Mouse (Mus musculus) kidney, postnatal 0 days (tissue): Measurements from ENCODE around the gene Ccdc102a. TPM values are rescaled to one million over a fixed set of nuclear protein-coding genes. Genes with fewer than 3 reads are reported as not detected.
A peak's percentile ranks its signal among the peaks of the same experiment; 100 is the strongest.

ENCODE experiments used
- ATAC-seq: fragments of 200-750 bp; cut with Nextera tagmentation; replicated peaks from 2 replicates; pipeline ENCODE4 v1.8.0; 2017; ENCODE audit warnings: low read depth, moderate number of reproducible peaks, moderate TSS enrichment, moderate library complexity; ENCODE audit not compliant: low FRiP score
- DNase-seq: peaks from one replicate; pipeline ENCODE4 v3.0.0-alpha.2; 2016; ENCODE audit warnings: low spot score
- H3K27ac ChIP-seq: fragments of 300-500 bp; sonication (generic); 2 replicates; pipeline ENCODE4 v1.5.1; 2014; ENCODE audit warnings: mild to moderate bottlenecking
- H3K27me3 ChIP-seq: fragments of 300-500 bp; sonication (generic); 2 replicates; pipeline ENCODE4 v1.6.1; 2014; ENCODE audit warnings: low read length, mixed read lengths; ENCODE audit not compliant: insufficient read depth
- H3K36me3 ChIP-seq: fragments of 300-500 bp; sonication (generic); 2 replicates; pipeline ENCODE4 v1.6.1; 2014; ENCODE audit warnings: low read length, mixed read lengths; ENCODE audit not compliant: insufficient read depth
- H3K4me1 ChIP-seq: fragments of 300-500 bp; sonication (generic); replicated peaks from 2 replicates; pipeline ENCODE4 v1.6.1; 2014; ENCODE audit warnings: antibody characterized with exemption, low read length, mixed read lengths; ENCODE audit not compliant: insufficient read depth
- H3K4me2 ChIP-seq: fragments of 300-500 bp; sonication (generic); 2 replicates; pipeline ENCODE4 v1.6.1; 2014; ENCODE audit warnings: mild to moderate bottlenecking, low read length, moderate library complexity, mixed read lengths
- H3K4me3 ChIP-seq: fragments of 300-500 bp; sonication (generic); replicated peaks from 2 replicates; pipeline ENCODE4 v1.5.1; 2014; ENCODE audit warnings: low read depth, low read length
- H3K9ac ChIP-seq: fragments of 300-500 bp; sonication (generic); 2 replicates; pipeline ENCODE4 v1.6.1; 2014; ENCODE audit warnings: low read depth, low read length
- H3K9me3 ChIP-seq: fragments of 300-500 bp; sonication (generic); replicated peaks from 2 replicates; pipeline ENCODE4 v1.6.1; 2016; ENCODE audit warnings: low read length, inconsistent platforms, mixed read lengths
- CTCF ChIP-seq: IDR thresholded peaks from 2 replicates; pipeline ENCODE4 v1.5.1; 2016; ENCODE audit warnings: antibody characterized with exemption, low read depth, mild to moderate bottlenecking, moderate library complexity
- WGBS: fragments of 180-500 bp; shearing (Covaris S2); extraction: QIAGEN DNeasy Blood & Tissue Kit; methylation state at CpG from one replicate; pipeline ENCODE4 v1.1.7; 2014; 5-methylcytosine and 5-hydroxymethylcytosine counted together
- polyA plus RNA-seq: library from polyadenylated mRNA; unstranded; fragments of >200 nt; fragmentation: Nextera tagmentation; extraction: Ambion mirVana; gene quantifications from 2 replicates; pipeline ENCODE4 v1.2.1, GENCODE M21; 2015

The Ccdc102a gene
- 17.5 and 20.0 TPM in 2 replicates for polyA plus RNA-seq

DNA sequence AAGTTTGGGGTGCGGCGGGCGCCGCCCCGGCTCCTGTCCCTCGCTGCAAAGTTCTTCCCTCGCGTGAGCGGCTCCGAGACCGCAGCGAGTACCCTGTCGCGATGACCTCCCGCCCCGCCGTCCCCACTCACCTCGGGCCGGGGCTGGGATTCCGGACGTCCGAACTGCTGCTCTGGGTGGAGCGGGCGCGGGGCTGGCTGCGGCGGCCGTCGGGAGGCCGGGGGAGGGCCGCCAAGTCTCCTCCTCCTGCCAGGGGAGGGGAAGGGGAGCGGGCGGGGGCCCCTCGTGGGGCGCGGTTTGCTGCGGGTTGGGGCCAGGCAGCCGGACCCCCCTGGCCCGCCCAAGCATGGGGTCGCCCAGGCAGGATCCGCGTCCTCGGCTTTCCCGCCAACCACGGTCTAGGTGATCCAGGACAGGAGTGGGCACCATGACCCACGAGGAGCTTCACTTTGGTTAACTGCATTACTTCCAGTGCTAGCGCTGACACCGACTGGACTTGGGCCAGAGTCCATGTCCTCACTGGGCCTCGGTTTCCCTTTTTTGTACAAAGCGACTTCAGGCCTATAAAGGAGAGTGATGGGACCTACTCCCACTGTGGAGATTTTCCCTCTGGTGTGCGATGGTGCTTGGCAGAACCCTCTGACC is at the start of gene Ccdc102a:
Gene Ccdc102a (minus strand): TSS at position 248 of the 645 bp plus-strand sequence.
- H3K4me3 ChIP-seq, result peak within 1 kb of the TSS; percentile 56
- no peaks in the 10 kb centered on the region for H3K36me3 ChIP-seq
- H3K27ac ChIP-seq, result peak within 1 kb of the TSS; percentile 50; the same call in 1 of the 2 replicates
- peak within 1 kb of the TSS; percentile 88 for H3K4me2 ChIP-seq
- no peak for TF ChIP-seq CTCF
- H3K27me3 ChIP-seq, result no peaks in the 10 kb centered on the region; the same call in 1 of the 2 replicates
- WGBS, result 2% methylated on average over 48 of the region's 51 CpGs
- H3K4me1 ChIP-seq, result peaks cover 28% of the 10 kb centered on the region
- peak within 1 kb of the TSS; percentile 62 for H3K9ac ChIP-seq
- H3K9me3 ChIP-seq, result no peaks in the 10 kb centered on the region
- DNase-seq (peak; percentile 54), ATAC-seq (peak; percentile 47)

DNA sequence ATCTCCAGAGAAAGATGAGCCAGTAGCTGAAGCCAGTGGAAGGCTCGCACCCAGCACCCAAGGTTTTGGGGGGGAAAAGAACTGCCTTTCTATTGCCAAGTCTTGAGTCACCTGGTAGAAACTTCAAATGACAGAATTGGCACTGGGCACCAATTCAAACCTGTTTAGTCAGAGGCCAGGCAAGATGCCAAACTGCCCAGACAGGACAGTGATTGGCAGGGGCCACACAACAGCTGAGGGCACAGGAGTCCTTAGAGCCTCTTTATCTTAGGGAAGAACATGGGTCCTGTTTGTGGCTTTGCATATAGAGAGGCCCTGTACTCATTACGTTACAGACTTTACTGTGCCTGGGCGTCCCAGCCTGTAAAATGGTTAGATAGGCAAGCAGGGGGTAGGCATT is 49.7 kb upstream of the Ccdc102a start:
- no peak for TF ChIP-seq CTCF
- H3K27me3 ChIP-seq, result no peaks in the 10 kb centered on the region
- 79% methylated on average over 3 of the region's 3 CpGs for WGBS
- H3K36me3 ChIP-seq, result no peaks in the 10 kb centered on the region
- peak overlapping the region; percentile 47; the same call in 1 of the 2 replicates for H3K27ac ChIP-seq
- no peaks in the 10 kb centered on the region for H3K9me3 ChIP-seq
- DNase-seq (no peak), ATAC-seq (no peak)
- no peak overlapping the region for H3K9ac ChIP-seq
- H3K4me3 ChIP-seq, result no peak overlapping the region
- H3K4me2 ChIP-seq, result no peak overlapping the region
- H3K4me1 ChIP-seq, result peaks cover 14% of the 10 kb centered on the region; the same call in 1 of the 2 replicates

DNA sequence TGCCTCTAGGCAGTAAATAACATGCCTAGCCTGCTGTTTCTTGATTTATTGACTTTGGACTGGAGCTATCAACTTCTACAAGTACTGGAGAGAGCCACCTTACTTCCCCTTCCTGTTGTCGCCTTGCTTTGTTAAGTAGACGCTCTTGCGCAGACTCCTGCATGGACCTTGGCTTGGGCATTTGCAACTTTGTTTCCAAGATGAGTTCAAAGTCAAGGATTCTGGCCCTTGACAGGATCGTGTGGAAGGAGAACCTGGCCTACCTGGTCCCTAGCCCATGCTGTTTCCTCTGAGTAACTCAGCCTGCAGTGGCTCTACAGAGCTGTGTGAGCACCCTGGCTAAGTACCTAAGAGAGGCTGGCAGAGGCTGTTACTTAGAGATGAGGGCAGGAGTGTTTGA is 49.2 kb upstream of the Ccdc102a start:
- no peak for TF ChIP-seq CTCF
- no peak overlapping the region for H3K4me3 ChIP-seq
- H3K27ac ChIP-seq, result peak overlapping the region; percentile 47; the same call in 1 of the 2 replicates
- H3K9me3 ChIP-seq, result no peaks in the 10 kb centered on the region
- ATAC-seq (0 out of 2 replicates have a peak, but pooled peaks have one; percentile 37), DNase-seq (no peak)
- H3K36me3 ChIP-seq, result no peaks in the 10 kb centered on the region
- H3K4me2 ChIP-seq, result no peak overlapping the region
- 37% methylated on average over 4 of the region's 4 CpGs for WGBS
- H3K9ac ChIP-seq, result no peak overlapping the region
- peaks cover 14% of the 10 kb centered on the region; the same call in 1 of the 2 replicates for H3K4me1 ChIP-seq
- no peaks in the 10 kb centered on the region for H3K27me3 ChIP-seq

DNA sequence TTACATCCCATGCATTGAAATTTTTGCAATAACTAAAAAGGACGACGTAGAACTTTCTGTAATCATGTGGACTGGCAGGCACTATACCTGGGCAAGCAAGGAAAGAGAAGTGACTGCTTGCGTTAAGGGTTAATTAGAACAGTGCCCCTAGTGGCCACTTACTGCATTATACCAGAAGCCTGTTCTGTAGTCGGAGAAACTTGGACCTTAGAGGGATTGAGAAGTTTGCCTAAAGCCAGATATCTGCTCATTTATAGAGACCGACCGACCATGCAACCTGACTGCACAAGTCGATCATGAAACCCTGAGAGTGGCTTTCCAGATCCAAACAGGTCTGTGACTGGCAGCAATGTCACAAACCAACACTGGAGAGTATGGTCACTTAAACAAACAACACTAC is 48.7 kb upstream of the Ccdc102a start:
- Histone ChIP-seq H3K4me3 (no peak overlapping the region), H3K4me2 (no peak overlapping the region), H3K27ac (0 out of 2 replicates have a peak overlapping the region, but pooled peaks have one; percentile 47), H3K36me3 (no peaks in the 10 kb centered on the region), H3K27me3 (no peaks in the 10 kb centered on the region), H3K4me1 (peaks cover 14% of the 10 kb centered on the region; the same call in 1 of the 2 replicates), H3K9ac (no peak overlapping the region), H3K9me3 (no peaks in the 10 kb centered on the region)
- peak; percentile 80 for DNase-seq
- ATAC-seq, result no peak
- WGBS, result 18% methylated on average over 7 of the region's 7 CpGs
- TF ChIP-seq CTCF, result peak; percentile 83

DNA sequence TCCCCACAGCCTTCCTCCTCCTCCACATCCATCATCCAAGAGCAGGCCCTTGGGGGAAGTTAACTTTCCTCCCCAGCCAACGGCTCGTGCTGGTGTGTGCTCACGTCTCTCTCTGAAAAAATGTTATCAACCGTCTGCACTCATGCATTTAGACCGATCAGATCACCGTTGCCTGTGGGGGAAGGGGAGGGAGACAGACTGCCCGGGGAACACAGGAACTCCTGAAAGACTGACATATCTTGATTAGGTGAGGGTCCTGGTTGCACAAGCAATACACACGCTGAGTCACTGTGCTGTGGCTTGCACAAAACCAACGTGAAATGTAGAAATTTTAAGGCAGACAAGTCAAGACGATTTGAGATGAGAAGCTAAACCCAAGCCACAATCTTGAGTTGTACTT is 46.9 kb upstream of the Ccdc102a start:
- TF ChIP-seq CTCF, result no peak
- WGBS, result 24% methylated on average over 10 of the region's 10 CpGs
- peaks cover 14% of the 10 kb centered on the region; the same call in 1 of the 2 replicates for H3K4me1 ChIP-seq

DNA sequence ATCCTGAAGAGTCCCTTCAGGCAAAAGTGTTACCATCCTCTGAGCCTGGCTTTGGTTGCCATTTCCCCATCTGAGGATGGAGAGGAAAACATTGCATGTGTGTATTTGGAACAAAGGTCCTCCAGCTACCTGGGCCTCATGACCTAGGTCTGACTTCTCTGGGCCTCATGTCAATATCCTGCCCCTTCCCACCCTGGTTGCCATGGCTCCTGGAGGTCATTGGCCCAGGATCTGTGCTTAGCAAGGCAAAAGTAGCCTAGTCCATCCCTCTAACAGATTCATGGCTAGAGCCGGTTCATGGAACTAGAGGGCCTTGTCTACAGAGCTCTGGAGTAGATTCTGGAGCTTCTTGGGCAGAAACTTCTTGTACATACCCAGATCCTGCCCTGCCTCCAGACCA is 44.3 kb upstream of the Ccdc102a start:
- TF ChIP-seq CTCF, result no peak
- ATAC-seq (no peak), DNase-seq (no peak)
- no peaks in the 10 kb centered on the region for H3K27me3 ChIP-seq
- H3K4me3 ChIP-seq, result no peak overlapping the region
- H3K27ac ChIP-seq, result no peak overlapping the region
- no peak overlapping the region for H3K9ac ChIP-seq
- H3K36me3 ChIP-seq, result no peaks in the 10 kb centered on the region
- 81% methylated on average over 1 of the region's 1 CpGs for WGBS
- peaks cover 11% of the 10 kb centered on the region; the same call in 1 of the 2 replicates for H3K4me1 ChIP-seq
- no peaks in the 10 kb centered on the region for H3K9me3 ChIP-seq
- no peak overlapping the region for H3K4me2 ChIP-seq

More for the DNA sequence above, 46.9 kb upstream of the Ccdc102a start:
- peak overlapping the region; percentile 61 for H3K27ac ChIP-seq
- 0 out of 2 replicates have a peak overlapping the region, but pooled peaks have one; percentile 13 for H3K9ac ChIP-seq
- no peak for ATAC-seq
- H3K9me3 ChIP-seq, result no peaks in the 10 kb centered on the region
- no peaks in the 10 kb centered on the region for H3K36me3 ChIP-seq
- H3K4me3 ChIP-seq, result no peak overlapping the region
- H3K27me3 ChIP-seq, result no peaks in the 10 kb centered on the region
- no peak overlapping the region for H3K4me2 ChIP-seq
- no peak for DNase-seq
